Mouse (Mus musculus) A20 (cell line): ENCODE data around the gene Rbm11.
A peak's percentile ranks its signal among the peaks of the same experiment; 100 is the strongest.

ENCODE experiments used
- DNase-seq: peaks from one replicate; pipeline ENCODE4 v3.0.0-alpha.2; 2011; ENCODE audit warnings: low read depth, low spot score

Gene Rbm11

GRCm38 (mm10) chr16:75592671-75593500 is at the start of gene Rbm11:
Gene Rbm11 (plus strand): TSS chr16:75592844.
- peak; percentile 89 for DNase-seq

- no peak for DNase-seq
Measured at GRCm38 (mm10) chr16:75545310-75545709, 47.3 kb upstream of the Rbm11 start.

- DNase-seq: no peak
Measured at GRCm38 (mm10) chr16:75562910-75563309, 29.7 kb upstream of the Rbm11 start.

GRCm38 (mm10) chr16:75582279-75582678 is 10.4 kb upstream of the Rbm11 start:
- DNase-seq: no peak

- no peak for DNase-seq
Measured at GRCm38 (mm10) chr16:75585961-75586360, 6.7 kb upstream of the Rbm11 start, which contains the start of gene Lipi. Gene Lipi (minus strand): TSS chr16:75586061.

- DNase-seq: no peak
Measured at GRCm38 (mm10) chr16:75586466-75586865, 6.2 kb upstream of the Rbm11 start.

- DNase-seq: peak; percentile 68
Measured at GRCm38 (mm10) chr16:75593501-75594183, 998 bp downstream of the Rbm11 start.

- DNase-seq: no peak
Measured at GRCm38 (mm10) chr16:75606415-75606814, 13.8 kb downstream of the Rbm11 start.

- DNase-seq: no peak
Measured at GRCm38 (mm10) chr16:75612561-75612960, 19.9 kb downstream of the Rbm11 start.

- peak; percentile 60 for DNase-seq
Measured at GRCm38 (mm10) chr16:75617651-75618349, 25.2 kb downstream of the Rbm11 start.

GRCm38 (mm10) chr16:75627862-75628261 is 35.2 kb downstream of the Rbm11 start:
- peak; percentile 7 for DNase-seq
